Mouse (Mus musculus) thymus, postnatal 10 days (tissue): ENCODE measurements at regions not wholly inside any gene's neighbourhood (a gene's known extent, or its start where the extent isn't known, plus 50 kb on each side); places are given as distances from the start of the nearest gene placed in this dataset.

Experiments used
- DNase-seq, 2 experiments: peaks; one replicate each; pipeline ENCODE4 v3.0.0; 2021; ENCODE audit warnings: low spot score in 2 of 2

GRCm38 (mm10) chr5:74121861-74122630 is 53.8 kb upstream of the Usp46 start:
- peak; percentile 44 to 45 for DNase-seq

GRCm38 (mm10) chr5:74126015-74126896 is 58.0 kb upstream of the Usp46 start:
- DNase-seq: peak; percentile 46 to 61

- no peak for DNase-seq
Measured at GRCm38 (mm10) chr5:74127518-74127917, 59.3 kb upstream of the Usp46 start.

- DNase-seq: no peak
Measured at GRCm38 (mm10) chr5:74129636-74130035, 61.4 kb upstream of the Usp46 start.

- peak; percentile 20 to 22 for DNase-seq
Measured at GRCm38 (mm10) chr5:74132671-74133070, 62.4 kb upstream of the Rasl11b start.

- no peak for DNase-seq
Measured at GRCm38 (mm10) chr5:74136377-74136776, 58.7 kb upstream of the Rasl11b start.

- DNase-seq: no peak
Measured at GRCm38 (mm10) chr5:74136868-74137439, 58.1 kb upstream of the Rasl11b start.

GRCm38 (mm10) chr5:74143994-74144393 is 51.1 kb upstream of the Rasl11b start:
- no peak for DNase-seq

GRCm38 (mm10) chr5:74144765-74145164 is 50.3 kb upstream of the Rasl11b start:
- DNase-seq: no peak
